Mouse (Mus musculus) liver, embryonic 14.5 days (tissue): ENCODE data around the gene Prkar1a.

Experiments used
- CTCF ChIP-seq: IDR thresholded peaks from 2 replicates; pipeline ENCODE4 v1.5.1; 2016; ENCODE audit warnings: antibody characterized with exemption, low read depth, control low read depth
- EP300 ChIP-seq: IDR thresholded peaks from 2 replicates; pipeline ENCODE4 v1.6.1; 2016; ENCODE audit warnings: antibody characterized with exemption, low read depth

DNA sequence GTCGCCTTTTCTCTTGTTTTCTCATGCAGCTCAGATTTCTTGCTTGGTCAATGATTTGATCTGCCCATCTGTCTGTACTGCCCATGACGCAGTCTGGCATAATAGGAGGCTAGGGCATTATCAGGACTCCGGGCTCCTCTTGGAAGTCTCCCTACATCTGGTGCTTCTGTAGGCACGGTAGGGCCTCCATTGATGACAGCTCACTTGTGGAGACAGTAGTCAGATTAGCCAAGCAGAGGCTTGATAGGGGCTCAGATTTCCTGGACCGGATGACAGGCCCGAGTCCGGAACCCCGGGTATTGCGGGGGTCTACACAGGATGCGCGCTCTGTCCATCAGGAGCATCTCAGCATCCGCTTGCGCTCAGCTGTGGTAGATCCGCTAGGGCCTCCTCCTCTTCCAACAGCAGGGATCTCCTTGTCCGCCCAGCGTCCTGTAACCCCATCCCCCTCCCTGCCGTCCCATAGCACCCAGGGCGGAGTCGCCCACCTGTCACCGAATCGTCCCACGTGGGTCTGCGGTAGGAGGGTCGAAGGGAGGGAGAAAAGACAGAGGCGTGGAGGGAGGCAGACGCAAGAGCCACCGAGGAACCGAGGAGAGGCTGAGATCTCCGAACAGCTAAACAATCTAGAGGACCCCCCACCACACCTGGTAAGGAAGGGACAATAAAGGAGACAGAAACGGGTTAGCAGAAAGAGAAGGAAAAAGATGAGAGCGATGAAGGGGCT is 933 bp downstream of the Prkar1a start:
- TF ChIP-seq CTCF: no peak
- TF ChIP-seq EP300: no peak
